Mouse (Mus musculus) ovary, adult 10 weeks (tissue): Measurements from ENCODE around the gene Mb. TPM values are rescaled to one million over a fixed set of nuclear protein-coding genes. Genes with fewer than 3 reads are reported as not detected.

Source experiments
- polyA plus RNA-seq: library from polyadenylated mRNA; stranded (reverse); fragments of 350-450 nt; fragmentation: Illumina TruSeq; extraction: RNeasy Lipid Tissue Mini Kit (QIAGEN cat#74804); gene quantifications from one replicate; pipeline ENCODE4 v1.2.3, GENCODE M21; 2014

The Mb gene
- polyA plus RNA-seq: not detected

DNA sequence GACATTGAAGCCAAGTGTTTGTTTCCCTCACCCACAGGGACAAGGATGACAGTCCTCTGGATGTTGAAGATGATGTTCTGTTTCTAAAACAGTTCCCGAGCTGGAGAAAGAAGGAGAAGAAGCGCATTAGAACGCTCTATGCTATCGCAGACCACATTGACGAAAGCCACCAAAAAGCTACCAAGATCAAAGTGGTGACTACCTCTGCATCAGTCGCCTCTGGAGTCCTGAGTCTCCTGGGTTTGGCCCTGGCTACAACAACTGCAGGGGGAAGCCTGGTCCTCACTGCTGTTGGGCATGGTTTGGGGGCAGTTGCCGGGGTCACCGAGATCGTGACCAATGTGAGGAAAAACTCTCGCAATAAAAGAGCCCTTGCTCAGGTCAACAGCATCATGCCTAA, at the start of gene Mb:
Gene Mb (minus strand): TSS at position 101 of the 400 bp plus-strand sequence.

DNA sequence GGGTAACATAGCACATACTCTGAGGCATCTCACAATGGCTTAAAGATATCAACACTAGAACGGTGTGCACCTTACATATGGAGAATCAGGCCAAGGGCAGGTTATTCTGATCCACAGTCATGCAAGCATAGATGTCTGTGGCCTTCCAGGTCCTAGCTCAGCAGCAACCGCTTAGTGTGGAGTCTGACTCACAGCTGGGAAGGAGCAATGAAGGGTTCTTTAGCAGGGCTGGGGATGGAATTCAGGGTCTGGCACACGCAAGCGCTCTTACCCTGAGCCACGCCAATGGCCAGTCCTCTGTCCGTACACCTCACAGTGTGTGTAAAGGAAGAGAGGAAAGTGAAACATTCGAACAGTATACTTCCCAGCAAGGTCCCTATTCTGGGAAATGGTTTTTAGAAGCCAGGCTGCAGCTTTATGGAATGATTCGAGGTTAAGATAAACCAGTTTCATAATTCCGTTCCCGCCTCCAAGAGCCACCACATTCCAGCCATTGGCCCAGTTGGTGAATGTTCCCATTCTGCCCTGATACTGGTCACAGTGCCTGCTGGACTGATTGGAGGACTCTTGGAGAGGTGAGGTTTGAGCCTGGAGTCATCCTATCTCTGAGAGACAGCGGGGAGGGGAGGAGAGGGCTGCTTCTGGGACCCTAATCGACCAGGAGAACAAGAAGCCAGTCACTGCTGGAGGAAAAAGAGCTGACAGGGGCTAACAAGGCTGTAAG, 5.7 kb downstream of the Mb start, which contains the start of gene Apol6:
Gene Apol6 (plus strand): TSS at position 133 of the 724 bp plus-strand sequence.

Other genes starting within 250 kb of the Mb start
- 18.2 TPM for gene Zfp251, start 179.2 kb downstream of the Mb start, polyA plus RNA-seq
- gene Zfp7, start 171.4 kb downstream of the Mb start, polyA plus RNA-seq: 3.8 TPM
- not detected for gene Gm49527, start 171.3 kb downstream of the Mb start, polyA plus RNA-seq
- 4.0 TPM for gene Zfp647, start 125.2 kb downstream of the Mb start, polyA plus RNA-seq
- gene 1110038F14Rik, start 102.2 kb downstream of the Mb start, polyA plus RNA-seq: 2.4 TPM
- 1.2 TPM for gene Apol6, start 5.9 kb downstream of the Mb start, polyA plus RNA-seq